Mouse (Mus musculus): ENCODE measurements around the gene Top1.

DNA sequence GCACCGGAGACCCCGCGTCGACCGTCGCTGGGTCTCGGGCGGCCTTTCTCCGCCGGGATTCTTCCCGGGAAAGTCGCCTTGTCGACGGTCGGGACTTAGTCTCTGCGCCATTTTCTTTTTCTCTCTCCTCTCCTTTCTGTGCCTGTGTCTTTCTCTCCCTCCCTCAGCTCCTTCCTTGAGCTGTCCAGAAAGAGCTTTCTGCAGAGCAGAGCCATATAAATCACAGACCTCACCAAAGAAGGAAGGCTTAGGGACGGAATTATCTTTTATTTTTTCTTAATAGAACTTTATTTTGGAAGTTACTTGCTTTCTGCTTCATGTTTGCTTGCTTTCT, 1.1 kb downstream of the Top1 start:
- TF ChIP-seq POLR2A (IDR thresholded peaks at IDR 0.05; ENCODE audit: low read depth, low read length): no peak
- no peak for TF ChIP-seq CTCF (IDR thresholded peaks at IDR 0.05; ENCODE audit: extremely low read depth, insufficient read length, insufficient replicate concordance, low read depth, low read length)
